Mouse (Mus musculus): ENCODE measurements at regions not wholly inside any gene's neighbourhood (a gene's known extent, or its start where the extent isn't known, plus 50 kb on each side); places are given as distances from the start of the nearest gene placed in this dataset.

GRCm38 (mm10) chr16:30683986-30684385, 84.5 kb downstream of the Fam43a start:
- in situ Hi-C loops (cut with MboI, MseI): no loop called here

GRCm38 (mm10) chr16:30686536-30686935, 87.0 kb downstream of the Fam43a start:
- in situ Hi-C loops (cut with MboI, MseI): no loop called here

GRCm38 (mm10) chr16:30687225-30687624, 87.7 kb downstream of the Fam43a start:
- in situ Hi-C loops (cut with MboI, MseI): no loop called here

GRCm38 (mm10) chr16:30687682-30688081, 88.2 kb downstream of the Fam43a start:
- in situ Hi-C loops (cut with MboI, MseI): no loop called here

- in situ Hi-C loops (cut with MboI, MseI): no loop called here
These were observed 91.0 kb downstream of the Fam43a start for GRCm38 (mm10) chr16:30690531-30690930.

- in situ Hi-C loops (cut with MboI, MseI): no loop called here
These were observed 92.4 kb downstream of the Fam43a start for GRCm38 (mm10) chr16:30691964-30692363.

- in situ Hi-C loops (cut with MboI, MseI): no loop called here
These were observed 93.1 kb downstream of the Fam43a start for GRCm38 (mm10) chr16:30692541-30693141.

GRCm38 (mm10) chr16:30693206-30693605, 93.7 kb downstream of the Fam43a start:
- in situ Hi-C loops (cut with MboI, MseI): no loop called here

- in situ Hi-C loops (cut with MboI, MseI): no loop called here
These were observed 94.5 kb downstream of the Fam43a start for GRCm38 (mm10) chr16:30693839-30694527.

GRCm38 (mm10) chr16:30695691-30696090, 96.2 kb downstream of the Fam43a start:
- in situ Hi-C loops (cut with MboI, MseI): no loop called here

GRCm38 (mm10) chr16:30697209-30697608, 97.7 kb downstream of the Fam43a start:
- in situ Hi-C loops (cut with MboI, MseI): no loop called here

- in situ Hi-C loops (cut with MboI, MseI): no loop called here
These were observed 98.3 kb downstream of the Fam43a start for GRCm38 (mm10) chr16:30697806-30698205.

GRCm38 (mm10) chr16:30703831-30704230, 104.3 kb downstream of the Fam43a start:
- in situ Hi-C loops (cut with MboI, MseI): no loop called here

GRCm38 (mm10) chr16:30709501-30709900, 110.0 kb downstream of the Fam43a start:
- in situ Hi-C loops (cut with MboI, MseI): no loop called here

- in situ Hi-C loops (cut with MboI, MseI): loop anchor here in 1 of 2 experiments (10.0 kb wide), 1 partner anchor 1355 kb away; no protein-coding TSS in a partner anchor
These were observed 110.5 kb downstream of the Fam43a start for GRCm38 (mm10) chr16:30709975-30710374.

GRCm38 (mm10) chr16:30712570-30712969, 113.0 kb downstream of the Fam43a start:
- in situ Hi-C loops (cut with MboI, MseI): loop anchor here in 1 of 2 experiments (10.0 kb wide), 1 partner anchor 1352 kb away; no protein-coding TSS in a partner anchor

GRCm38 (mm10) chr16:30717577-30717976, 118.1 kb downstream of the Fam43a start:
- in situ Hi-C loops (cut with MboI, MseI): loop anchor here in 1 of 2 experiments (10.0 kb wide), 1 partner anchor 1347 kb away; no protein-coding TSS in a partner anchor

GRCm38 (mm10) chr16:30720791-30721190, 121.3 kb downstream of the Fam43a start:
- in situ Hi-C loops (cut with MboI, MseI): no loop called here

- in situ Hi-C loops (cut with MboI, MseI): no loop called here
These were observed 121.7 kb downstream of the Fam43a start for GRCm38 (mm10) chr16:30721223-30721622.

GRCm38 (mm10) chr16:30722372-30722771, 122.8 kb downstream of the Fam43a start:
- in situ Hi-C loops (cut with MboI, MseI): no loop called here

GRCm38 (mm10) chr16:30724591-30724990, 125.1 kb downstream of the Fam43a start:
- in situ Hi-C loops (cut with MboI, MseI): no loop called here

GRCm38 (mm10) chr16:30732770-30733415, 133.4 kb downstream of the Fam43a start:
- in situ Hi-C loops (cut with MboI, MseI): no loop called here

- in situ Hi-C loops (cut with MboI, MseI): no loop called here
These were observed 134.0 kb downstream of the Fam43a start for GRCm38 (mm10) chr16:30733478-30733877.

All from T-helper 17 cell (primary cell).